Mouse (Mus musculus) hindbrain, embryonic 16.5 days (tissue): ENCODE measurements at regions not wholly inside any gene's neighbourhood (a gene's known extent, or its start where the extent isn't known, plus 50 kb on each side); places are given as distances from the start of the nearest gene placed in this dataset.

Experiments used
- ATAC-seq: fragments of 200-750 bp; cut with Nextera tagmentation; 2 replicates; pipeline ENCODE4 v1.8.0; 2017; ENCODE audit warnings: moderate TSS enrichment, moderate library complexity
- H3K27ac ChIP-seq: fragments of 300-500 bp; sonication (generic); 2 replicates; pipeline ENCODE4 v1.5.1; 2014; ENCODE audit warnings: low read depth, mild to moderate bottlenecking, control low read depth, low read length, moderate library complexity
- H3K27me3 ChIP-seq: fragments of 300-500 bp; sonication (generic); replicated peaks from 2 replicates; pipeline ENCODE4 v1.6.1; 2014; ENCODE audit warnings: low read length; ENCODE audit not compliant: control insufficient read depth, insufficient read depth
- H3K36me3 ChIP-seq: fragments of 300-500 bp; sonication (generic); 2 replicates; pipeline ENCODE4 v1.6.1; 2014; ENCODE audit warnings: mild to moderate bottlenecking, low read length, moderate library complexity, mixed read lengths; ENCODE audit not compliant: control insufficient read depth, insufficient read depth
- H3K4me1 ChIP-seq: fragments of 300-500 bp; sonication (generic); 2 replicates; pipeline ENCODE4 v1.6.1; 2014; ENCODE audit warnings: low read depth, low read length; ENCODE audit not compliant: control insufficient read depth, insufficient read depth
- H3K4me2 ChIP-seq: fragments of 300-500 bp; sonication (generic); 2 replicates; pipeline ENCODE4 v1.6.1; 2014; ENCODE audit warnings: mild to moderate bottlenecking, low read length, control low read depth, moderate library complexity
- H3K4me3 ChIP-seq: fragments of 300-500 bp; sonication (generic); 2 replicates; pipeline ENCODE4 v1.5.1; 2014; ENCODE audit warnings: mild to moderate bottlenecking, low read length, control low read depth, moderate library complexity
- H3K9ac ChIP-seq: fragments of 300-500 bp; sonication (generic); 2 replicates; pipeline ENCODE4 v1.6.1; 2014; ENCODE audit warnings: low read depth, mild to moderate bottlenecking, control low read depth, low read length, moderate library complexity
- H3K9me3 ChIP-seq: fragments of 300-500 bp; sonication (generic); 2 replicates; pipeline ENCODE4 v1.6.1; 2014; ENCODE audit warnings: mild to moderate bottlenecking, low read length, moderate library complexity; ENCODE audit not compliant: control insufficient read depth
- WGBS: fragments of 180-500 bp; shearing (Covaris S2); extraction: QIAGEN DNeasy Blood & Tissue Kit; methylation state at CpG from one replicate; pipeline ENCODE4 v1.1.7; 2014; 5-methylcytosine and 5-hydroxymethylcytosine counted together

- Histone ChIP-seq H3K9me3 (no peaks in the 10 kb centered on the region), H3K27me3 (no peaks in the 10 kb centered on the region), H3K27ac (no peak overlapping the region), H3K9ac (no peak overlapping the region), H3K4me3 (no peak overlapping the region), H3K4me1 (no peaks in the 10 kb centered on the region), H3K36me3 (no peaks in the 10 kb centered on the region), H3K4me2 (no peak overlapping the region)
- ATAC-seq = no peak
- 64% methylated on average over 10 of the region's 10 CpGs for WGBS
Observed at GRCm38 (mm10) chr13:59363428-59363827, 221.6 kb downstream of the Agtpbp1 start.

DNA sequence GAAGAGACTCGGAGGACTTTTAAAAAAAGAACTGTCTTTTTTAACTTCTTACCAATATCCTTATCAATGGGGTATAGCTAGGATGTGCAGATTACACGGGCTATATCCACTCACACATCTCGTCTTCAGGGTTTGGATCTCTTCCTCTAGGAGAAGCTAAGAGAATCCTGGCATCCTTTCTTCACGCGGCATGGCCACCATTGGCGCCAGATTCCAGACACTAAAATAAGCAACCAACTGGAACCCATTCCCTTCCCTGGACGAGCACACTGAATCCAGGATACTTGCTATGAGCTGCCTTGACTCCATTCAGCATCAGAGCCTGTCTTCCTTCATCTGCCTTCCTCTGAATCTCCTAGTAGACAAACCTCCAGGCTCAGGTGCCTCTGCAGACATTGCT, 223.7 kb downstream of the Agtpbp1 start:
- no peaks in the 10 kb centered on the region for H3K36me3 ChIP-seq
- ATAC-seq = no peak
- no peak overlapping the region for H3K4me2 ChIP-seq

DNA sequence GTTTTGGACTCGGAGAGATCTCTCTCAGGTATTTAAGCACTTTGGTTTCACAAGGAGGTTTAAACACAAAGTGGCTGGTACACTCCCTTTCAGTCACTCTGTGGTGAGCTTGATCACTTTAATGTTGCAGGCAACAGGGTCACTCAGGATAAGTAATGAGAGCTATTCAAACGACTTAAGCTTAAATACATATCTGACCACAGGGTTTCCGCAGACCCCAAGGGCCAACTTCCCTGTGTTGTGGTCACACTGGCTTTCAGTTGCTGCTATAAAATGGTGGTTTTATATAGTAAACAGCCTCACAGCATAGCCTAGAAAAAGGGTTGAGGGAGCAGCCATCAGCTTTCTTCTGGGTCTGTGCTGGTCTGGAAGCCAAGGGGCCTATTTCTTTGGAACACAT, 225.0 kb downstream of the Agtpbp1 start:
- WGBS = 80% methylated on average over 3 of the region's 3 CpGs
- H3K36me3 ChIP-seq = no peaks in the 10 kb centered on the region

More for the DNA sequence above, 223.7 kb downstream of the Agtpbp1 start:
- no peak overlapping the region for H3K9ac ChIP-seq
- H3K4me3 ChIP-seq = no peak overlapping the region
- H3K9me3 ChIP-seq = no peaks in the 10 kb centered on the region
- 93% methylated on average over 7 of the region's 7 CpGs for WGBS
- no peak overlapping the region for H3K27ac ChIP-seq
- H3K27me3 ChIP-seq = no peaks in the 10 kb centered on the region
- H3K4me1 ChIP-seq = no peaks in the 10 kb centered on the region

DNA sequence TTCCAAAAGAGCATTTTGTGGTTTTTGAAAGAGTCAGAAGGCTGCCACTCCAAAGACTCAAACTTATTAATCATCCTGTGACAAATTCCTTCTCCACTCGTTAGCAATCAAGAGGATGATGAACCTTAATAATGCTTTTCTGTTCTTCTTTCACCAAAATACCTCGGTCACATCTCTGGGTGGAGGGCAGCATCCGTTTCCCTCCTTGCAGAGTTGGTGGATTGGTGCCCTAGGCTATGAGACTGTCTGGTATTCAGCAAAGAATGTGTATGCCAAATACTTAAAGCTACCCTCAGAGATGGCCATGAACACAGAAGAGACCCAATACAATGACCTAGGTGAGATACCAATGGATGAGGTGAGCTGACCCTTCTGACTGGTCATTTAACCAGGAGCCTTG, 226.6 kb downstream of the Agtpbp1 start:
- Histone ChIP-seq H3K9ac (no peak overlapping the region), H3K27ac (no peak overlapping the region), H3K4me2 (no peak overlapping the region), H3K4me1 (no peaks in the 10 kb centered on the region), H3K36me3 (no peaks in the 10 kb centered on the region), H3K27me3 (no peaks in the 10 kb centered on the region), H3K9me3 (no peaks in the 10 kb centered on the region), H3K4me3 (no peak overlapping the region)
- no peak for ATAC-seq
- WGBS = 76% methylated on average over 3 of the region's 3 CpGs

More for the DNA sequence above, 225.0 kb downstream of the Agtpbp1 start:
- Histone ChIP-seq H3K27ac (no peak overlapping the region), H3K4me2 (no peak overlapping the region), H3K4me3 (no peak overlapping the region), H3K9ac (no peak overlapping the region), H3K9me3 (no peaks in the 10 kb centered on the region), H3K27me3 (no peaks in the 10 kb centered on the region), H3K4me1 (no peaks in the 10 kb centered on the region)
- ATAC-seq = no peak

DNA sequence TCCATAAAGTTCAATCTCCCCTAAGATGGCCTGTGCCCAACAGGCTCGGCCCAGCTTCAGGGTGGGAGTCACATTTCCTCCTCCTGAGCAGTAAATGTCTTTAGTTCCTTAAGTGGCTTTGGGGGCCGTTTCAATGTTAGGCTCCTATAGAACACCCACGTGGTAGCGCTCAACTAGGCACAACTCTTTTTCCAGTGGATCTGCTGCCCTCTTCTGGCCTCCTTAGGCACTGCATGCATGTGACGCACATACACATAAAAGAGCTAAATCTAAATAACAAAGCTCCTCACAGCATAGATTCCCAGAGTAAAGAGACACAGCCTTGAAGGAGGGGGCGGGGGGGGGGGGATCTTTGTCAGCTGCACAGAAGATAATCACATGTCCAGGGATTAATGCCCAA, 233.6 kb downstream of the Agtpbp1 start:
- 53% methylated on average over 6 of the region's 6 CpGs for WGBS
- Histone ChIP-seq H3K36me3 (no peaks in the 10 kb centered on the region), H3K4me3 (no peak overlapping the region), H3K9ac (no peak overlapping the region), H3K27me3 (no peaks in the 10 kb centered on the region), H3K27ac (no peak overlapping the region), H3K9me3 (no peaks in the 10 kb centered on the region), H3K4me2 (no peak overlapping the region), H3K4me1 (no peaks in the 10 kb centered on the region)
- ATAC-seq = no peak

DNA sequence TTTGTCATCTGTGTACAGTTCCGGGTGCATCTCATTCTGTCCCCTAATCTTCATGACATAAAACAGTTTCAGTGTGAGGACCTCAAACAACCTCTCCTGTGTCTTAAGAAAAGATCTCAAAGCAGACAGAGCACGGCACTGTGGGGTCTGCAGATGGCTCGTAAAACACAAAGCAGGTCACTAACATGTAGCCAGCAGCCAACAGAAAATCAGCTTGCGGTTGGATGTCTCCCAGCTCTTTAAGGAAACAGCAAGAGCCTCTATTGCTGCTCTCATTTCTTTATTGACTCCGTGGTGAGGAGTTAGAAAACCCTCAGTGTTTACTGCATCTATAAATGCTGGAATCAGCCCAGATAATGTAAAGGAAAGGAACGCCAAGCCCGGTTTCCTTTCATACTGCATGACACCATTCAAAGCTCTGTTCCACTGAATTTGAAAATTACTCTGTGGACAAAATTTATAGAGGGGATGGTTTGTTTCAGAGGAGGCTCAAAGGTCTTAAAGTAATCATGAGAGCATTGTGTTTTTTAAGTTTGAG, 234.3 kb downstream of the Agtpbp1 start:
- H3K36me3 ChIP-seq = no peaks in the 10 kb centered on the region
- H3K27ac ChIP-seq = no peak overlapping the region
- no peaks in the 10 kb centered on the region for H3K27me3 ChIP-seq
- 49% methylated on average over 7 of the region's 7 CpGs for WGBS
- H3K4me1 ChIP-seq = no peaks in the 10 kb centered on the region
- no peak overlapping the region for H3K9ac ChIP-seq
- no peak for ATAC-seq
- no peak overlapping the region for H3K4me3 ChIP-seq
- no peaks in the 10 kb centered on the region for H3K9me3 ChIP-seq
- no peak overlapping the region for H3K4me2 ChIP-seq

- no peaks in the 10 kb centered on the region for H3K4me1 ChIP-seq
- no peak overlapping the region for H3K4me3 ChIP-seq
- H3K27me3 ChIP-seq = no peaks in the 10 kb centered on the region
- ATAC-seq = no peak
- no peak overlapping the region for H3K9ac ChIP-seq
- no peak overlapping the region for H3K27ac ChIP-seq
- H3K36me3 ChIP-seq = no peaks in the 10 kb centered on the region
- H3K9me3 ChIP-seq = no peaks in the 10 kb centered on the region
- H3K4me2 ChIP-seq = no peak overlapping the region
Observed at GRCm38 (mm10) chr13:59348510-59348909, 236.5 kb downstream of the Agtpbp1 start.

DNA sequence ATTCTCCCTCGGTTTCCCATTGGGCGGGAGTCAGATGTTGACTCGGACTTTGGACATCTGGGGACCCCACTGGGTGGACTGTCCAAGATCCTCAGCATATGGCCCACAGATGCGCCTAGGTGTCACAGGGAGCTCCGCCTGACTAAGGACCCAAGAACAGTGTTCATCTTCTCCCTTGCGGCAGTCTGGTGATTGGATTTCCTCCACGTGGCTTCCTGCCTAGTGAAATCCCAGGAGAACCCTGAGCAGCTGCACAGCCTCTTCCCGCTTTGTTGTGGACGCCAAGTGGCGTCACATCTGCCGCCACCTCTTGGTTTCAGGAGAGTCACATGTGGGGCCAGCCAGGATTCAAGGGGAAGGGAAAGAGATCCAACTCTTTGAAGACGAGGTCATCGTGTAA, 243.2 kb downstream of the Agtpbp1 start:
- no peaks in the 10 kb centered on the region for H3K27me3 ChIP-seq
- ATAC-seq = no peak
- no peaks in the 10 kb centered on the region for H3K36me3 ChIP-seq
- H3K4me3 ChIP-seq = no peak overlapping the region
- WGBS = 78% methylated on average over 13 of the region's 13 CpGs
- no peaks in the 10 kb centered on the region for H3K9me3 ChIP-seq
- no peak overlapping the region for H3K9ac ChIP-seq
- no peak overlapping the region for H3K27ac ChIP-seq
- no peaks in the 10 kb centered on the region for H3K4me1 ChIP-seq
- H3K4me2 ChIP-seq = no peak overlapping the region

DNA sequence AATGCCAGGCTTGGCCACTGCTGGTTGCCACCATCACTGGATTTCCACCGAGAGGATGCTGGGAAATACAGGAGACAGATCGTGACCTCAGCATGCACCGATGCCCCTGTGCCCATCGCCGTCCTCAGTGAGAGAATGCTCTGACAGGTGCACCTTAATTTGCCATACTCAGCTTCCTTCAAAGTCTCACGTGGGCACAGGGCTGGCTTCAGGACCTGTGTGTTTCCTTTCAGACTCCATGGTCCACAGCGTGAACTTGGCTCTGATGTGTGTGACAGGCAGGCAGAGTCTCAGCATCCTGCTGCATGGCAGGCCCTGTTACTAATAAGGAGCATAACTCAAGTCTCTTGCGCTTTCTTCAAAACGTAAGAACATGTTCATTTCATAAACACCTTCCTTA, 246.6 kb downstream of the Agtpbp1 start:
- H3K4me3 ChIP-seq = no peak overlapping the region
- 91% methylated on average over 9 of the region's 9 CpGs for WGBS

DNA sequence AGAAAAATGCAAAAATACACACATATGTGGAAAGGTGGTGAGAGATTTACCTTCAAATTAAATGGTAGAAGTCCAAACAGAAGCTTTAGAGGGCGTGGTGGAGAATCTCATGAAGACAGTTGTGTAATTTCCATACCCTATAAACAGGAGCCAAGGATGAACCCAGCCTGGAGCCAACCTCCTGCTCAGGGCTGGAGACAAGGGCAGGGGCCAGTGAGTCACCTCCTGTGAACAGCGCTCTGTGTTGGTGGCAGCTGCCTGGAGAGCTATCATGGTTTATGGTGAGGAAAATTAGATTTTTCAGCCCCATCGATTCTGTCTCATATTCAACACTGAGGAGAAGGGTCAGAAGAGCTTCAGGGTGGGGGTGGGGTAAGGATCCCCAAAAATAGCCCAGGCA, 261.1 kb downstream of the Agtpbp1 start:
- H3K9me3 ChIP-seq = no peaks in the 10 kb centered on the region
- H3K4me3 ChIP-seq = no peak overlapping the region
- H3K27ac ChIP-seq = no peak overlapping the region
- 61% methylated on average over 3 of the region's 3 CpGs for WGBS
- no peak overlapping the region for H3K4me2 ChIP-seq
- no peaks in the 10 kb centered on the region for H3K36me3 ChIP-seq
- no peaks in the 10 kb centered on the region for H3K4me1 ChIP-seq
- no peak overlapping the region for H3K9ac ChIP-seq
- ATAC-seq = no peak
- no peaks in the 10 kb centered on the region for H3K27me3 ChIP-seq

More for the DNA sequence above, 246.6 kb downstream of the Agtpbp1 start:
- H3K9ac ChIP-seq = no peak overlapping the region
- no peaks in the 10 kb centered on the region for H3K36me3 ChIP-seq
- no peaks in the 10 kb centered on the region for H3K9me3 ChIP-seq
- no peak overlapping the region for H3K4me2 ChIP-seq
- H3K27me3 ChIP-seq = no peaks in the 10 kb centered on the region
- no peaks in the 10 kb centered on the region for H3K4me1 ChIP-seq
- no peak for ATAC-seq
- H3K27ac ChIP-seq = no peak overlapping the region
